Mouse (Mus musculus): ENCODE results near the gene Tfam. TPM values are rescaled to one million over a fixed set of nuclear protein-coding genes. Genes with fewer than 3 reads are reported as not detected.

Gene Tfam
- total RNA-seq (2021) = 10 to 100 TPM; 56.6 to 56.8 TPM
- long read RNA-seq, experiment 1, full-length matches to known transcripts = 34 of 35 reads
- long read RNA-seq, experiment 1, partial matches to known transcripts = 0 of 35 reads
- long read RNA-seq, experiment 1, other reads (novel, unspliced or antisense) = 1 of 35 reads
- long read RNA-seq, experiment 2, full-length matches to known transcripts = 30 of 34 reads
- long read RNA-seq, experiment 2, partial matches to known transcripts = 2 of 34 reads
- long read RNA-seq, experiment 2, other reads (novel, unspliced or antisense) = 2 of 34 reads

GRCm38 (mm10) chr10:71238240-71238554 lies at the start of gene Tfam:
Tfam (minus strand) TSS chr10:71238280.
- DNase-seq = no peak
- intact Hi-C loops (cut with DNase I) = loop anchor here (5.0 kb wide), 1 partner anchor 44 kb away; no protein-coding TSS in a partner anchor

DNA sequence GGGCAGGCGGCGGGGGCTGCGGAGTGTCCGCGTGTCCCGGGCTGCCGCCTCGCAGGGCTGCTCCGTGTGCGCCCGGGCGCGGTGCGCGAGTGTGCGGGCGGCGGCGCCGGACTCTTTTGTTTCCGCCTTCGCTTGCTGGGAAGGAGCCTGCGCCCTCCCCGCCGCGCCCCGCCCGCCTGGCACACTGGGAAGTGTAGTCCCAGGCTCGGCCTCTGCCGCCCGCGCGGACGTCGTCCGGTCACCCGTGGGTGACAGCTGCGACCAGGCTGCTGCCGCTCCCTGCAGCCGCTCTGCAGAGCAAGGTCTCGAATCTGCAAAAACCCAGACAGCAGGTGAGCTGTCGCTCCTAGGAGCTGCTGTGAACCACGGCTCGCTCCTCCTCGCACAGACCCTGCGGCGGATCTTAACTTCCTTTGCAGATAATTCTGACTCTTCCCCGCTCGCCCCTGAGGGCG lies 47.1 kb upstream of the Tfam start, which contains the start of gene Ube2d1:
Gene Ube2d1 (minus strand): TSS at position 137 of the 455 bp plus-strand sequence.
- DNase-seq = peak; percentile 90 to 91
- intact Hi-C loops (cut with DNase I) = no loop called here

GRCm38 (mm10) chr10:71284511-71285125 lies 46.5 kb upstream of the Tfam start:
- DNase-seq = peak in 1 of 2 experiments; percentile 28
- intact Hi-C loops (cut with DNase I) = loop anchor here (5.0 kb wide), 1 partner anchor 47 kb away; the partner anchor contains the start of gene Tfam

DNA sequence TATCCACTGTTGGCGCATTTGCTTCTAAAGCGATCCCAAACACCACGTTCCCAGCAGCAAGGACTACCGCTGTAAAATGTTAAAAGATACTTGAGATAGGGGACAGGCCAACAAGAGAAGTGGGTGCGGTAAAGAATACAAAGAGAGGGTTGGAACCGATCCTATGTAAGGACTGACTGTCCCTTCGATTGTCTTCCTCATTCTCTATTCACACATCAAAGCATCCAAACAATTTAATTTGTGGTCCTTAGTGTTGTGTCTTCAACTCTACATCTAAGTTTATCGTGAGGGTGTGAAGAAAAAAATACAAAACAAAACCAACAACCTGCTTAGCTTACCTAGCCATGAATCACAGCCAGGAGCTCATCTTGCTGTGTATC lies 46.0 kb upstream of the Tfam start:
- no peak for DNase-seq
- intact Hi-C loops (cut with DNase I) = loop anchor here (5.0 kb wide), 1 partner anchor 47 kb away; the partner anchor contains the start of gene Tfam

- DNase-seq = no peak
- intact Hi-C loops (cut with DNase I) = no loop called here
Observed at GRCm38 (mm10) chr10:71273008-71273739, 35.1 kb upstream of the Tfam start.

GRCm38 (mm10) chr10:71267973-71268372 lies 29.9 kb upstream of the Tfam start:
- intact Hi-C loops (cut with DNase I) = no loop called here
- no peak for DNase-seq

- intact Hi-C loops (cut with DNase I) = no loop called here
- DNase-seq = peak in 1 of 2 experiments; percentile 8
Observed at GRCm38 (mm10) chr10:71267511-71267910, 29.4 kb upstream of the Tfam start.

DNA sequence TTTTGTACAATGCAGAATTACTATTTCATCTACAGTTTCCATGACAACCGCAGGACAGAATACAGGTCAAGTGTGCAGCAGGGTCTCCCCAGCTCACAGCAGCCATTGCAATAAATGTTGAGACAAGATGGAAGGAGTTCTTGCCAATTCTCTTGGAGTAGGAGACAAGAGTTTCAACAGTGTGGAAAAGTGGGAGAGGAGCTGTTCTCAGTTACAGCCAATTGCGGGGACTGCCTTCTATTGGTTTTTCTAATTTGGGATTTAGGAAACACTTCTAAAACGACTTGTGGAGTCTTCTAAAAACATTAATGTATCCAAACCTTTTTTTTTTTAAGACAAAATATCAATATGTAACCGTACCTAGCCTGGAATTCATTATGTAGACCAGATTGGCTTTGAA lies 27.0 kb upstream of the Tfam start:
- intact Hi-C loops (cut with DNase I) = no loop called here
- DNase-seq = no peak

GRCm38 (mm10) chr10:71261637-71262036 lies 23.6 kb upstream of the Tfam start:
- DNase-seq = no peak

DNA sequence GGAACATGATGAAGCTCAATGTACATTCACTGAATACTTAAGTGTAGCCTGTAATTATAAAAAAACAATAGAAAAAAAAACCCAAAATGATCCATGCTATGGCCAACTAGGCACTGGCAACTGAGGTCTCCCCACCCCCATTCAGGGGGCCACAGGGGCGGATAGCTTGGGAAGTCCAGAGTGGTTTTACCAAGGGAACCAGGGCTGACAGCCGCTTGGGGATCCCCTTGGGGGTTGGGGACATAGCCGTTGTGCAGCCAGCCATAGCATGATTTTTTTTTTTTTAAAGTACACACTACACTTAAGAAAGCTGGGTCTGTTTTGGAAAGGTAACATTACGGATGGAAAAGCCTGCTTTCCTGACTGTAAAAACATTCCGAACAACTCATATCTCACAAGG lies 20.9 kb upstream of the Tfam start:
- intact Hi-C loops (cut with DNase I) = no loop called here

More at GRCm38 (mm10) chr10:71261637-71262036, 23.6 kb upstream of the Tfam start:
- intact Hi-C loops (cut with DNase I) = no loop called here

DNA sequence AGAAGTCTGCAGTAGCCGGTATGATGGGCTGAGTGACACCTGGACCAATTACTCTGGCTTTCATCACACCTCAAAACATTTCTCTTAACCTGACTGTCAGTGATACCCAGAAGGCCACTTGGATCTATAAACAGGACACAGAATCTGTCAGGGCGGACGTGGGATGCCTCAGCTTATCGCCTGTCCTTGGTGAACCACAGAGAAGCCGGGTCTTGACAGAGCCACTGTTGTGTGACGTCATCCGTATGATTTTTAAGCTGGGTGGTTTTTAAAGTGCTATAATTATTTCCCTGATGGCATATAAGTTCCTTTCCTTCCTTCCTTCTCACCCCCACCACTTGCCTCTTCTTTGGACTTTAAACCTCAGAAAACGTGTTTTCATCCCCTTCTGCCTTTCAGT lies 20.4 kb upstream of the Tfam start:
- intact Hi-C loops (cut with DNase I) = no loop called here
- DNase-seq = no peak

More for the DNA sequence above, 20.9 kb upstream of the Tfam start:
- no peak for DNase-seq

GRCm38 (mm10) chr10:71253147-71253546 lies 15.1 kb upstream of the Tfam start:
- no peak for DNase-seq
- intact Hi-C loops (cut with DNase I) = no loop called here

GRCm38 (mm10) chr10:71252421-71252820 lies 14.3 kb upstream of the Tfam start:
- intact Hi-C loops (cut with DNase I) = no loop called here
- no peak for DNase-seq

DNA sequence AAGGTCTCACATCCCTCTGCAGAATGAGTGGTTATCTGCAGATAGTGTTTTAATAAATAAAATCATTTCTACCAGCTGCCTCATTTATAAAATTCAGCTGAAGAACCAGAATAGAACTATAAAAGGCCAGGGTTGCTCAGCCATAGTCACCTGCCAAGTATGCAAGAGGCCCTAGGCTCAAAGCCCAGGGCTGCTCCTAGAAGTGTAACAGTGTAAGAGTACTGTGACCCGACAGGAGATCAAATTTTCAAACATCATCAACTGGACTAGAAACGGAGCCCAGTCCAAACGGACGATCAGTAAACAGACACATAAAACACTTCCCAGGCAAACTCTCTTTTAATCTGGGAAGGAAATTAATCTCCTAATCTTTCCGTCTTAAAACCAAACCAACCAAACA lies 13.8 kb upstream of the Tfam start:
- intact Hi-C loops (cut with DNase I) = no loop called here
- peak in 1 of 2 experiments; percentile 9 for DNase-seq

DNA sequence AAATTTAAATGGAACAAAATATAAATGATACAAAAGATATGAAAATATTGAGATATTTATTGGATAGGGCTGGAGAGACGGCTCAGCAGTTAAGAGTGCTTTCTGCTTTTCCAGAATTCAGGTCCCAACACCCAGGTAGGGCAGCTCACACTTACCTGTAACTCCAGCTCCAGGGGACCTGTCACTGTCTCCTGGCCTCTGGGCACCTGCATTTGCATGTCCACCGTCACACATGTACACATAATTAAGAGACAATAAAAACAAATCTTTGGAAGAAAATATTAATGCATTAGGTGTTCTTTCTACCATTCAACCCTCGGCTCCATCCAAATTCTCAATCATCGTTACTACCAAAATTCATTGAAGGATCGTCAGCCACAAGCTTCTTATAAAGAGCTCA lies 13.2 kb upstream of the Tfam start:
- no peak for DNase-seq
- intact Hi-C loops (cut with DNase I) = no loop called here

DNA sequence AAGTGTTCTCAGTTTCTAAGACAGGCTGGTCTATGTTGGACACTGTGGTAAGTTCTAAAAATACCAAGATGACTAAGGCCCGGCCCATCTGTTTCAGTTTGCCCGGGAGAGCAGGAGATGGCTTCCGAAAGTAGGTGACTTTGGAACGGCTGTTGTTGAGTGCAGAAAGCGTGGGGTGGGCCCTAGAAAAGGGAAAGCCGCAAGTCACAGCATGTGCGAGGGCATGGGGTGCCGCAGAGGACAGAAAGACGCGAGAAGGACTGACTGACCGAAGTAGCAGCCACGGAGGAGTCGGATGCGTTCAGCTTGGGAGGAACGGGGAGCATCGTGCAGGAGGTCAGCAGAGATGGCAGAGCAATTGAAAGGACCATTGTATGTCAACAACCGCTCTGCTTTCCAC lies 12.4 kb upstream of the Tfam start:
- peak; percentile 7 to 32 for DNase-seq
- intact Hi-C loops (cut with DNase I) = no loop called here

DNA sequence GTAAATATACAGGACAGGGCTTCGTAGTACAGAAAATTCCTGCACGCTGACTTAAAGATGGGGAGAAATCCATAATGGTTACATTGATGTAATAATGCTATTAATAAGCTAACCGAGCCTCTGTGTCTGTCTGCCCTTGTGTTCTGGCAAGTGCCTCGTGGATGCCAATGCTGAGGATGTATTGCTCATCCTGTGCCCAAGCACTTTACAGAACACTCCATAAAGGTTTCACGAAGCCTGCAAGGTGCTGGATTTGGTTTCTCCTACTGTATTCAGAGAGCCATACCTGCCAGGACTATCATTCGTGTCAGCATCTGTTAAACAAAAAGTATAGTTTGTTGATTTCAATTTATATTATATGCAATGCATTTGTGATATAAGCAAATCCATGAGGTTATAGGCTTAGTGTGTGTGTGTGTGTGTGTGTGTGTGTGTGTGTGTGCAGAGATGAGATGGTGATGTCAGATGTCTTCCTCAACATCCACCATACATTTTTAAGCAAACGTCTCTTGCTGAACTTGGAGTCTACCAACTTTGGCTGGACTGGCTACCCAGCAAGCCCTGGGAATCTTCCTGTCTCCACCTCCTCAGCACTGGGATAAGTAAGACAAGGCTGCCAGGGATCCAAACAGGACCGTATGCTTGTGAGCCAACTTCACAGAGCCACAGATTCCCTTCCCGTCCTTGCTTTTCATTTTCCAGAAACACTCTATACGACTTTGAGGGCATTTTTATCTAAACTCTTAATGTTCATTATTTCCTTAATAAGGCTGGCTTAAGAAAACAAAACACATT lies 11.2 kb upstream of the Tfam start:
- DNase-seq = no peak
- intact Hi-C loops (cut with DNase I) = no loop called here

- DNase-seq = no peak
- intact Hi-C loops (cut with DNase I) = no loop called here
Observed at GRCm38 (mm10) chr10:71246956-71247355, 8.9 kb upstream of the Tfam start.

- intact Hi-C loops (cut with DNase I) = loop anchor here (5.0 kb wide), 1 partner anchor 43 kb away; no protein-coding TSS in a partner anchor
- no peak for DNase-seq
Observed at GRCm38 (mm10) chr10:71239479-71240120, 1.5 kb upstream of the Tfam start.
